Mouse (Mus musculus) ES-Bruce4 (cell line): Measurements from ENCODE around the gene Chic2. TPM values are rescaled to one million over a fixed set of nuclear protein-coding genes. Genes with fewer than 3 reads are reported as not detected.
A peak's percentile ranks its signal among the peaks of the same experiment; 100 is the strongest.

Experiments
- H3K27ac ChIP-seq: 2 replicates; pipeline ENCODE4 v1.5.1; 2012; ENCODE audit warnings: low read length, inconsistent platforms; ENCODE audit not compliant: insufficient read depth
- H3K27me3 ChIP-seq: 2 replicates; pipeline ENCODE4 v1.6.1; 2012; ENCODE audit warnings: mild to moderate bottlenecking, low read length, inconsistent platforms; ENCODE audit not compliant: control insufficient read depth, poor library complexity, insufficient read depth, severe bottlenecking
- H3K36me3 ChIP-seq: 2 replicates; pipeline ENCODE4 v1.6.1; 2012; ENCODE audit warnings: inconsistent platforms, mild to moderate bottlenecking, low read length, moderate library complexity; ENCODE audit not compliant: control insufficient read depth, poor library complexity, insufficient read depth, severe bottlenecking
- H3K4me1 ChIP-seq: one replicate; pipeline ENCODE4 v1.8.1; 2011; ENCODE audit warnings: low read length; ENCODE audit not compliant: control insufficient read depth, insufficient read depth
- H3K4me3 ChIP-seq: 2 replicates; pipeline ENCODE4 v1.5.1; 2011; ENCODE audit warnings: low read depth, mild to moderate bottlenecking, low read length
- H3K9ac ChIP-seq: 2 replicates; pipeline ENCODE4 v1.6.1; 2012; ENCODE audit warnings: low read depth, mild to moderate bottlenecking, inconsistent platforms; ENCODE audit not compliant: poor library complexity, severe bottlenecking
- H3K9me3 ChIP-seq: replicated peaks from 2 replicates; pipeline ENCODE4 v1.6.1; 2012; ENCODE audit warnings: mild to moderate bottlenecking, low read length, inconsistent platforms; ENCODE audit not compliant: control insufficient read depth, poor library complexity, insufficient read depth, severe bottlenecking
- CTCF ChIP-seq: IDR thresholded peaks from one replicate; pipeline ENCODE4 v1.8.1; 2011; ENCODE audit warnings: low read depth, low read length
- EP300 ChIP-seq: IDR thresholded peaks from 2 replicates; pipeline ENCODE4 v1.6.1; 2011; ENCODE audit warnings: low read depth, low read length; ENCODE audit not compliant: insufficient read depth
- POLR2A ChIP-seq: IDR thresholded peaks from one replicate; pipeline ENCODE4 v1.8.1; 2011; ENCODE audit warnings: low read length; ENCODE audit not compliant: insufficient read depth
- polyA plus RNA-seq: library from polyadenylated mRNA; stranded (reverse); fragments of >200 nt; gene quantifications from 2 replicates; pipeline ENCODE4 v1.2.4, GENCODE M21; 2011; ENCODE audit warnings: low read depth; ENCODE audit not compliant: missing spikeins, insufficient read depth, insufficient read length

The Chic2 gene
- polyA plus RNA-seq, 1 experiment = 23.7 TPM

DNA sequence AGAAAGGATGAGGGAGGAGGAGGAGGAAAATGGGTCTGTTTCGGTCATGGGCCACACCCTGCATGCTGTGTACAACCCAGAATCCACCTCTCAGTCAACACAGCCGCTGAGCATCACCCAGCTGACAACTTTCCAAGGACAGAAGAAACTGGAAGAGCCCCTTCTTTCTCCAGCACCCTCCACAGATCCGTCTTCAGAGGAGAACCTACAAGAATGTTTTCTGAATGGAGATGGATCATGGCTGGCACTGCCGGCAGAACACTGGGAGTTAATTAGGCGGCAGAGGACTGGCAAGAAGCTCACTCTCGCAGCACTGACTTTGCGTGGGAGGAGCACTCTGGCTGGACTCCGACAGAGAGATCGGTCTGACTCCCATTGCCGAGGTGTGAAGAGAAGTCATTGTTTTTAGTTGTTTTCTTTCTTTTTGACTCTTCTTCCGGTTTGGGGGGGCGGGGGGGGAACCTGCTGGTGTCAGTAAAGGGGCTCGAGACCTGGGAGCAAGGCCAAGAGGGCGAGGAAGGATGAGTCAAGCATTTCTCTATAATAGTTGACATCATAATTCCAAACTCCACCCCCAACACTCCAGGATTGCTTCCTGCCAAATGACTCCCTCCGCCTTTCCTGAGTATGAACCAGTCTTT is 2.2 kb upstream of the Chic2 start:
- Histone ChIP-seq H3K36me3 (no peaks in the 10 kb centered on the region), H3K27me3 (no peaks in the 10 kb centered on the region), H3K4me1 (no peaks in the 10 kb centered on the region), H3K9me3 (peaks cover 4% of the 10 kb centered on the region; the same call in 1 of the 2 replicates), H3K27ac (no peak overlapping the region), H3K4me3 (no peak overlapping the region), H3K9ac (no peak overlapping the region)
- no peak for TF ChIP-seq CTCF
- TF ChIP-seq POLR2A = no peak
- no peak for TF ChIP-seq EP300

DNA sequence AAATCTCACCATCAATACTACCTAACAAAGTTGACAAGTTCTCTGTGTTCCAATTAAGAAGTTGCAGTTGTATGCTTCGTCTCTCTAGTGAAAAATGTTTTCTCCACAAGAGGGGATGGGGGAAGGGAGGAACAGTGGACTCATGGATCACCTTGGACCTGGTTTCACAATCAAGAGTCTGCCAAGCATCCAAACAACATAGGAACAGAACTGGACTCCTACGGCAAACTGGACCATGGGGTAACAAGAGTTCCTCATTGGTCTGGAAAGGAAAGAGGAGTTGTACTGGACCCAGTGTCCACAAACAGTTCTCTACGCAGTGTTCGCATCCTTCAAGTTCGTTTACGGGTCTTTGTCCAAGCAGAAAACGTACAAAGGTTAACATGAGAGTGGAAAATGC is 797 bp upstream of the Chic2 start:
- H3K9ac ChIP-seq = no peak overlapping the region
- TF ChIP-seq EP300 (no peak), CTCF (no peak), POLR2A (no peak)
- no peaks in the 10 kb centered on the region for H3K27me3 ChIP-seq
- no peaks in the 10 kb centered on the region for H3K4me1 ChIP-seq
- no peaks in the 10 kb centered on the region for H3K36me3 ChIP-seq
- no peak overlapping the region for H3K4me3 ChIP-seq
- H3K27ac ChIP-seq = no peak overlapping the region
- peaks cover 4% of the 10 kb centered on the region; the same call in 1 of the 2 replicates for H3K9me3 ChIP-seq

DNA sequence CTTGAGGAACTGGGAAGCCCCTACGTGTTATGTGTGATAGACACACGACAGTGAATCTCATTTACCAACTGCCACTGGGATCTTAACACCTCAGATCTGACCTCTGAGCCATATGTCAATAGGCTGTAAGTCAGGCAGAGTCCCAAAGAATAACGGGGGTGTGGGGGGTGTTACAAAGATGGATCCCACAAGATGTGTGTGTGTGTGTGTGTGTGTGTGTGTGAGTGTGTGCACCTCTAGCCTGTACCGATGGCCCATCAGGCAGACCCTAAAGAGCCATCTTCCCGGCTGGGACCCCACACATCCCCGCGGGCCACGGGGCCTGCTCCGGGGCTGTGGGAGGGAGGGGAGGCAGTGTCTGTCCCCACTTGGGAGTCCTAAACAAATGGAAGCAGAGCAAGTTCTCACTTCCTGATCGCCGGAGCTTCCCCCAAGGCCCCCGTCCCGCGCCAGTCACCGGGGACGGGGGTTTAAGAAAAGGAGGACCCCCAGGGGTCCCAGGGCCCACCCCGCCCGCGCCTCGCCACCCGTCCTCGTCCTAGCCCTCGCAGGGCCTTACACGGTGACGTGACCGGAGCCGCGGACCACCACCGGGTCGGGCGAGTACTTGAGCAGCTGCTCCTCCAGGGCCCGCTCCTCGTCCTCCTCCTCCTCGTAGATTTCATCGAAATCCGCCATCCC is 813 bp downstream of the Chic2 start:
- Histone ChIP-seq H3K36me3 (no peaks in the 10 kb centered on the region), H3K27me3 (no peaks in the 10 kb centered on the region), H3K9me3 (peaks cover 4% of the 10 kb centered on the region; the same call in 1 of the 2 replicates), H3K4me1 (no peaks in the 10 kb centered on the region), H3K4me3 (peak overlapping the region; percentile 86), H3K9ac (peak overlapping the region; percentile 100), H3K27ac (0 out of 2 replicates have a peak overlapping the region, but pooled peaks have one; percentile 12)
- no peak for TF ChIP-seq CTCF
- TF ChIP-seq POLR2A = no peak
- TF ChIP-seq EP300 = no peak

DNA sequence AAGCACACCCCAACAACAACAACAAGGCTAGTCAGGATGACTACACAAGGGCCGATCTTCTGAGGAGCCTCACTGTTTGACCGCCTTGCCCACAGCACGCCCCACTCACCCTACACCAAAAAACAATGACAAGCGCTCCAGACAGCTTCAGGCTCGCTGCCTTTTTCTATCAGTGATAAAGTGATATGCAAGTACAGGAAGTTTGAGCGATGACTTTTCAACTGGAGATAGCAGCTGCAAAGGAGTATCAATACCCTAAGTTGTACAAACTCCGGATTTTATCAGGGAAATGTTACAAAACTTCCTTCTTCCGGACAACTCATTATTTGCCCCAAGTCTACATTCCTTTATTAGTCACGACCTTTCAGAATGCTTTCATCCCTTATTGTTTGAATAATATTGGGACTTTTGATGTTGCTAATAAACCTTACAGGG is 1.5 kb downstream of the Chic2 start:
- Histone ChIP-seq H3K27ac (no peak overlapping the region), H3K9ac (peak overlapping the region; percentile 100), H3K4me1 (no peaks in the 10 kb centered on the region), H3K4me3 (peak overlapping the region; percentile 19; the same call in 1 of the 2 replicates), H3K9me3 (peaks cover 4% of the 10 kb centered on the region; the same call in 1 of the 2 replicates), H3K27me3 (no peaks in the 10 kb centered on the region), H3K36me3 (no peaks in the 10 kb centered on the region)
- TF ChIP-seq EP300 (no peak), CTCF (no peak), POLR2A (no peak)

DNA sequence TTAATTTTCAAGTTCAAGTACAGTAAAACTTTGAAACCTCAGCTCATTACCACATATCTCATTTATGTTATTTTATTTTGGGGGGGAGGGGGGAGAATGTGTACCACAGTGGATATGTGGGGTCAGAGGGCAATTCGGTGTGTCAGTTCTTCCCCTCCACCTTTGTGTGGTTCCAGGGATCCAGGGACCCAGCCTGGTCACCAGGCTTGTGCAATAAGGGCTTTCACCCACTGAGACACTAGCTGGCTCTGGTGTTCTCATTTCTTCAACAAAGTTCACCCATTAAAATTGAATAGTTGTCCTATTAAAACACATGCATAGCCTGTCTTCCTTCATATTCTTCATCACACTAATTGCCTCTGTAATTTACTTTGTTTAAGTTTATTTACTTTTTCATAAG is 5.3 kb downstream of the Chic2 start:
- no peak overlapping the region for H3K27ac ChIP-seq
- no peak overlapping the region for H3K4me3 ChIP-seq
- H3K36me3 ChIP-seq = no peaks in the 10 kb centered on the region
- no peaks in the 10 kb centered on the region for H3K27me3 ChIP-seq
- TF ChIP-seq CTCF (no peak), POLR2A (no peak)
- no peaks in the 10 kb centered on the region for H3K9me3 ChIP-seq
- H3K4me1 ChIP-seq = no peaks in the 10 kb centered on the region
- no peak overlapping the region for H3K9ac ChIP-seq

DNA sequence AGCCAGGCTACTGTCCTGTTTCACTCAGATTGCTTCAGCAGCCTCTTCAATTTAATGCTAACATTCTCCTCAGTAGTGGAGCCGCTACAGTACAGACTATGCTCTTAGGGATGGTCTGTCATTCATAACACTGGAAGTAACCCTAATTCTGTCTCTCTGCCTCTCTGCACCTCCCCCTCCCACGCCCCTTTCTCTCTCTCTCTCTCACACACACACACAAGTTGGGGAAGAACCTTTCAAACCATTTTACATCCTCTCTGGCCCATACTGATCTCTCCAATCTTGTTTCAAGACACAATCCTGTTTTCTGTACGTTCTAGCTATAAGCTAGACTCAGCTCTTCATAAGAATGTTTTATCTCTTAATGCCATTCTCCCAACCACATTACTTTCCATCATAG is 9.1 kb downstream of the Chic2 start:
- TF ChIP-seq POLR2A (no peak), CTCF (no peak), EP300 (no peak)
- H3K9ac ChIP-seq = no peak overlapping the region
- no peaks in the 10 kb centered on the region; the same call in 1 of the 2 replicates for H3K36me3 ChIP-seq
- H3K27me3 ChIP-seq = no peaks in the 10 kb centered on the region
- no peak overlapping the region for H3K4me3 ChIP-seq
- H3K27ac ChIP-seq = no peak overlapping the region
- H3K4me1 ChIP-seq = no peaks in the 10 kb centered on the region
- H3K9me3 ChIP-seq = no peaks in the 10 kb centered on the region
